Mouse (Mus musculus): ENCODE results near the gene Dlk1. TPM values are rescaled to one million over a fixed set of nuclear protein-coding genes. Genes with fewer than 3 reads are reported as not detected.

Gene Dlk1
- polyA plus RNA-seq, 1 experiment from 2014 or later: 191 TPM

- H3K9ac ChIP-seq (ENCODE audit: low read length): no peak overlapping the region
- H3K9me3 ChIP-seq (ENCODE audit: control insufficient read depth, low read length): no peaks in the 10 kb centered on the region
- H3K4me3 ChIP-seq (ENCODE audit: low read depth, low read length): no peak overlapping the region
- no peaks in the 10 kb centered on the region for H3K36me3 ChIP-seq (ENCODE audit: control insufficient read depth, insufficient read depth, low read length)
- H3K4me1 ChIP-seq (replicated peaks; ENCODE audit: control insufficient read depth, insufficient read depth, low read length): no peaks in the 10 kb centered on the region
- 94% methylated on average over 6 of the region's 6 CpGs for WGBS
- DNase-seq (ENCODE audit: low spot score): peak; percentile 28
- no peak for ATAC-seq (replicated peaks; ENCODE audit: low FRiP score)
- no peak overlapping the region for H3K27ac ChIP-seq (ENCODE audit: low read depth, low read length)
- no peak overlapping the region for H3K4me2 ChIP-seq (ENCODE audit: low read depth, low read length, severe bottlenecking)
- H3K27me3 ChIP-seq (ENCODE audit: control insufficient read depth, insufficient read depth, low read length): peaks cover 2% of the 10 kb centered on the region; the same call in 1 of the 2 replicates
Observed at GRCm38 (mm10) chr12:109502360-109503040, 49.9 kb downstream of the Dlk1 start.

- ATAC-seq (replicated peaks; ENCODE audit: low FRiP score) (no peak), DNase-seq (ENCODE audit: low spot score) (no peak)
- H3K36me3 ChIP-seq (ENCODE audit: control insufficient read depth, insufficient read depth, low read length): no peaks in the 10 kb centered on the region
- H3K9me3 ChIP-seq (ENCODE audit: control insufficient read depth, low read length): no peaks in the 10 kb centered on the region
- H3K4me2 ChIP-seq (ENCODE audit: low read depth, low read length, severe bottlenecking): no peak overlapping the region
- H3K27me3 ChIP-seq (ENCODE audit: control insufficient read depth, insufficient read depth, low read length): peaks cover 4% of the 10 kb centered on the region
- H3K27ac ChIP-seq (ENCODE audit: low read depth, low read length): no peak overlapping the region
- H3K4me3 ChIP-seq (ENCODE audit: low read depth, low read length): no peak overlapping the region
- no peak overlapping the region for H3K9ac ChIP-seq (ENCODE audit: low read length)
- 85% methylated on average over 11 of the region's 11 CpGs for WGBS
- peaks cover 16% of the 10 kb centered on the region for H3K4me1 ChIP-seq (replicated peaks; ENCODE audit: control insufficient read depth, insufficient read depth, low read length)
Observed at GRCm38 (mm10) chr12:109507693-109508092, 55.1 kb downstream of the Dlk1 start.

- H3K4me3 ChIP-seq (ENCODE audit: low read depth, low read length): no peak overlapping the region
- 7% methylated on average over 20 of the region's 20 CpGs for WGBS
- H3K27me3 ChIP-seq (ENCODE audit: control insufficient read depth, insufficient read depth, low read length): peaks cover 4% of the 10 kb centered on the region
- no peaks in the 10 kb centered on the region for H3K36me3 ChIP-seq (ENCODE audit: control insufficient read depth, insufficient read depth, low read length)
- H3K4me1 ChIP-seq (replicated peaks; ENCODE audit: control insufficient read depth, insufficient read depth, low read length): peaks cover 17% of the 10 kb centered on the region
- no peaks in the 10 kb centered on the region for H3K9me3 ChIP-seq (ENCODE audit: control insufficient read depth, low read length)
- no peak for DNase-seq (ENCODE audit: low spot score)
- ATAC-seq (replicated peaks; ENCODE audit: low FRiP score): peak; percentile 51
- H3K27ac ChIP-seq (ENCODE audit: low read depth, low read length): peak overlapping the region; percentile 71
- peak overlapping the region; percentile 21; the same call in 1 of the 2 replicates for H3K4me2 ChIP-seq (ENCODE audit: low read depth, low read length, severe bottlenecking)
- H3K9ac ChIP-seq (ENCODE audit: low read length): peak overlapping the region; percentile 28
Observed at GRCm38 (mm10) chr12:109508495-109509454, 56.2 kb downstream of the Dlk1 start.

- no peaks in the 10 kb centered on the region for H3K9me3 ChIP-seq (ENCODE audit: control insufficient read depth, low read length)
- H3K36me3 ChIP-seq (ENCODE audit: control insufficient read depth, insufficient read depth, low read length): no peaks in the 10 kb centered on the region
- peak overlapping the region; percentile 28 for H3K9ac ChIP-seq (ENCODE audit: low read length)
- H3K4me3 ChIP-seq (ENCODE audit: low read depth, low read length): no peak overlapping the region
- WGBS: 8% methylated on average over 9 of the region's 9 CpGs
- H3K27ac ChIP-seq (ENCODE audit: low read depth, low read length): peak overlapping the region; percentile 71
- H3K27me3 ChIP-seq (ENCODE audit: control insufficient read depth, insufficient read depth, low read length): peaks cover 4% of the 10 kb centered on the region
- peaks cover 17% of the 10 kb centered on the region for H3K4me1 ChIP-seq (replicated peaks; ENCODE audit: control insufficient read depth, insufficient read depth, low read length)
- DNase-seq (ENCODE audit: low spot score) (peak; percentile 66), ATAC-seq (replicated peaks; ENCODE audit: low FRiP score) (peak; percentile 85)
- H3K4me2 ChIP-seq (ENCODE audit: low read depth, low read length, severe bottlenecking): peak overlapping the region; percentile 21; the same call in 1 of the 2 replicates
Observed at GRCm38 (mm10) chr12:109509531-109510137, 57.0 kb downstream of the Dlk1 start.

GRCm38 (mm10) chr12:109510247-109510646, 57.6 kb downstream of the Dlk1 start:
- Histone ChIP-seq H3K4me2 (ENCODE audit: low read depth, low read length, severe bottlenecking) (no peak overlapping the region), H3K27ac (ENCODE audit: low read depth, low read length) (peak overlapping the region; percentile 47; the same call in 1 of the 2 replicates), H3K4me3 (ENCODE audit: low read depth, low read length) (no peak overlapping the region), H3K9me3 (ENCODE audit: control insufficient read depth, low read length) (no peaks in the 10 kb centered on the region), H3K36me3 (ENCODE audit: control insufficient read depth, insufficient read depth, low read length) (no peaks in the 10 kb centered on the region), H3K4me1 (replicated peaks; ENCODE audit: control insufficient read depth, insufficient read depth, low read length) (peaks cover 17% of the 10 kb centered on the region), H3K9ac (ENCODE audit: low read length) (no peak overlapping the region), H3K27me3 (ENCODE audit: control insufficient read depth, insufficient read depth, low read length) (peaks cover 4% of the 10 kb centered on the region)
- ATAC-seq (replicated peaks; ENCODE audit: low FRiP score): no peak
- DNase-seq (ENCODE audit: low spot score): no peak
- 79% methylated on average over 8 of the region's 8 CpGs for WGBS

GRCm38 (mm10) chr12:109511456-109511855, 58.8 kb downstream of the Dlk1 start:
- Histone ChIP-seq H3K4me3 (ENCODE audit: low read depth, low read length) (no peak overlapping the region), H3K9ac (ENCODE audit: low read length) (no peak overlapping the region), H3K36me3 (ENCODE audit: control insufficient read depth, insufficient read depth, low read length) (no peaks in the 10 kb centered on the region), H3K4me1 (replicated peaks; ENCODE audit: control insufficient read depth, insufficient read depth, low read length) (peaks cover 17% of the 10 kb centered on the region), H3K9me3 (ENCODE audit: control insufficient read depth, low read length) (no peaks in the 10 kb centered on the region), H3K4me2 (ENCODE audit: low read depth, low read length, severe bottlenecking) (no peak overlapping the region), H3K27ac (ENCODE audit: low read depth, low read length) (no peak overlapping the region), H3K27me3 (ENCODE audit: control insufficient read depth, insufficient read depth, low read length) (peaks cover 2% of the 10 kb centered on the region; the same call in 1 of the 2 replicates)
- WGBS: 91% methylated on average over 8 of the region's 8 CpGs
- no peak for ATAC-seq (replicated peaks; ENCODE audit: low FRiP score)
- no peak for DNase-seq (ENCODE audit: low spot score)

- Histone ChIP-seq H3K36me3 (ENCODE audit: control insufficient read depth, insufficient read depth, low read length) (no peaks in the 10 kb centered on the region), H3K27me3 (ENCODE audit: control insufficient read depth, insufficient read depth, low read length) (peaks cover 2% of the 10 kb centered on the region; the same call in 1 of the 2 replicates), H3K4me1 (replicated peaks; ENCODE audit: control insufficient read depth, insufficient read depth, low read length) (peaks cover 17% of the 10 kb centered on the region), H3K9ac (ENCODE audit: low read length) (no peak overlapping the region), H3K4me2 (ENCODE audit: low read depth, low read length, severe bottlenecking) (no peak overlapping the region), H3K9me3 (ENCODE audit: control insufficient read depth, low read length) (no peaks in the 10 kb centered on the region), H3K27ac (ENCODE audit: low read depth, low read length) (no peak overlapping the region), H3K4me3 (ENCODE audit: low read depth, low read length) (no peak overlapping the region)
- WGBS: 43% methylated on average over 13 of the region's 13 CpGs
- DNase-seq (ENCODE audit: low spot score) (no peak), ATAC-seq (replicated peaks; ENCODE audit: low FRiP score) (no peak)
Observed at GRCm38 (mm10) chr12:109512151-109512907, 59.7 kb downstream of the Dlk1 start.

All from forebrain, embryonic 11.5 days (tissue).